Mouse (Mus musculus) stomach, embryonic 16.5 days (tissue): ENCODE results near the gene Prr15l. TPM values are rescaled to one million over a fixed set of nuclear protein-coding genes. Genes with fewer than 3 reads are reported as not detected.

ENCODE experiments used
- ATAC-seq: fragments of 200-750 bp; cut with Nextera tagmentation; 2 replicates; pipeline ENCODE4 v1.8.0; 2017; ENCODE audit warnings: moderate number of reproducible peaks, moderate TSS enrichment; ENCODE audit not compliant: insufficient read depth, low FRiP score
- H3K27ac ChIP-seq: fragments of 300-500 bp; sonication (generic); 2 replicates; pipeline ENCODE4 v1.5.1; 2014; ENCODE audit warnings: low read length
- H3K27me3 ChIP-seq: fragments of 300-500 bp; sonication (generic); 2 replicates; pipeline ENCODE4 v1.6.1; 2014; ENCODE audit warnings: low read length, control low read depth, mixed read lengths; ENCODE audit not compliant: control insufficient read depth, insufficient read depth
- H3K36me3 ChIP-seq: fragments of 300-500 bp; sonication (generic); 2 replicates; pipeline ENCODE4 v1.6.1; 2014; ENCODE audit warnings: low read length; ENCODE audit not compliant: control insufficient read depth, insufficient read depth
- H3K4me1 ChIP-seq: fragments of 300-500 bp; sonication (generic); 2 replicates; pipeline ENCODE4 v1.6.1; 2014; ENCODE audit warnings: low read length, control low read depth, mixed read lengths; ENCODE audit not compliant: control insufficient read depth, insufficient read depth
- H3K4me2 ChIP-seq: fragments of 300-500 bp; sonication (generic); 2 replicates; pipeline ENCODE4 v1.6.1; 2014; ENCODE audit warnings: low read depth, low read length, mixed read lengths
- H3K4me3 ChIP-seq: fragments of 300-500 bp; sonication (generic); replicated peaks from 2 replicates; pipeline ENCODE4 v1.5.1; 2014; ENCODE audit warnings: mild to moderate bottlenecking, low read length
- H3K9ac ChIP-seq: fragments of 300-500 bp; sonication (generic); 2 replicates; pipeline ENCODE4 v1.6.1; 2014; ENCODE audit warnings: low read length
- H3K9me3 ChIP-seq: fragments of 300-500 bp; sonication (generic); replicated peaks from 2 replicates; pipeline ENCODE4 v1.6.1; 2016; ENCODE audit warnings: low read length, control low read depth; ENCODE audit not compliant: control insufficient read depth
- WGBS: fragments of 180-500 bp; shearing (Covaris S2); extraction: QIAGEN DNeasy Blood & Tissue Kit; methylation state at CpG from one replicate; pipeline ENCODE4 v1.1.7; 2014; 5-methylcytosine and 5-hydroxymethylcytosine counted together
- polyA plus RNA-seq: library from polyadenylated mRNA; unstranded; fragments of >200 nt; fragmentation: Nextera tagmentation; extraction: Ambion mirVana; gene quantifications from 2 replicates; pipeline ENCODE4 v1.2.1, GENCODE M21; 2015

Gene Prr15l
- polyA plus RNA-seq = 70.8 and 81.7 TPM in 2 replicates

DNA sequence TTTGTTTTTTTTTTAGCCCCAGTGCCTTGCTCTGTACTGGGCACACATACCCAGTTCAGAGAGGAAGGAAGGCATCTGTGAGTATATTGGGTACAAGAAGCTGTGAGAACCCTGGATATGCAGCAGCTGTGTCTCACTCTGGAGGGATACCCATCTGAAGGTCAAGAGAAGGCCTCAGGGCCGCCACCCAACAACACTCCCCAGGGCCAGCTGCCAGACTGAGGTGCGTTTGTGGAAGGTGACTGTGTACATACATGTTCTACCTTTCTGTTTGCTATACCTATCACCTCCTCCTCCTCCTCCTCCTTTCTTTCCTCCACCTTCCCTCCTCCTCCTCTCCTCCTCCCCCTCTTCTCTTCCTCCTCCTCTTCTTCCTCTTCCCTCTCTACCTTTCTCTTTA, at the start of gene Prr15l:
Gene Prr15l (plus strand): TSS at position 17 of the 400 bp plus-strand sequence.
- Histone ChIP-seq H3K4me2 (peak within 1 kb of the TSS; percentile 42), H3K4me3 (peak within 1 kb of the TSS; percentile 47), H3K9ac (peak within 1 kb of the TSS; percentile 59), H3K9me3 (no peaks in the 10 kb centered on the region), H3K4me1 (peaks cover 13% of the 10 kb centered on the region; the same call in 1 of the 2 replicates), H3K36me3 (no peaks in the 10 kb centered on the region), H3K27ac (peak within 1 kb of the TSS; percentile 97), H3K27me3 (no peaks in the 10 kb centered on the region)
- WGBS = 46% methylated on average over 2 of the region's 2 CpGs
- ATAC-seq = peak; percentile 48; the same call in 1 of the 2 replicates

DNA sequence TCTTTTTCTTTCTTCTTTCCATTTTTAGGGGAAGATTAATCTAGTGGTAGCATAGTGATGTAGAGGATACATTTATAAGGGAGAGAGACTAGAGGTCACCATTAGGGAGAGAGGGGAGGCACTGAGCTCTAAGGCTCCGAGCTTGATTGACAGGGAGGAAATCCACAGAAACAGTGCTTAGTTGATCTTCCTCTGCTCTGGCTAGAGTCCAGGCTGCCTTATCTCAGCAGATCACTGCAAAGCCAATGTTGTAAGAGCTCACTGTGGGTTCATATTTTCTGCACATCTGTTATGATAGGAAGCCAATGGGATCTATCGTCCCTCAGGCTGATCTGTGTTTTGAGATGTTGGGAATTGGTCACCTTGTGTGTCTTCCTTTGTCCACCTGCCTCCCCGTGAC, 49.2 kb upstream of the Prr15l start:
- Histone ChIP-seq H3K36me3 (no peaks in the 10 kb centered on the region), H3K9me3 (no peaks in the 10 kb centered on the region), H3K27ac (no peak overlapping the region), H3K4me1 (peaks cover 8% of the 10 kb centered on the region), H3K27me3 (peaks cover 3% of the 10 kb centered on the region; the same call in 1 of the 2 replicates), H3K4me2 (no peak overlapping the region), H3K9ac (no peak overlapping the region), H3K4me3 (no peak overlapping the region)
- 33% methylated on average over 3 of the region's 3 CpGs for WGBS
- no peak for ATAC-seq

DNA sequence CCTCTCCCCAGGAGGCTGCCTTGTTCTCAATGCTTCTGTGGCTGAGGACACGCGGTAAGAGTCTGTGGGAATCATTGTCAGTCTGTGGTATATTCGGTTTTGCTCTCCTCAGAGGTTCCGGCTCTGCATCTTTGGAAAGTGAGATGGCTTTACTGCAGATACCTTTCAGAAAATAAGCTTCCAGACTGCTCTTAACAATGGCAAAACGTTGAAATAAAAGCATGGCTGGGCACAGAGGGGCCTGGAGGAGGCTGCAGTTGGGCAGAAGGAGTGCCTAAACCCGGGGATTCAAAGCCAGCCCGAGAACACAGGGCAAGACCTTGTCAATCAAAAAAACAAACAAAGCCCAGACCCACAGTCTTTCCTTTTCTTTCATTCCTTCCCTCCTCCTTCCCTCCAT, 48.5 kb upstream of the Prr15l start:
- Histone ChIP-seq H3K4me2 (no peak overlapping the region), H3K27ac (no peak overlapping the region), H3K4me3 (no peak overlapping the region), H3K27me3 (peaks cover 3% of the 10 kb centered on the region; the same call in 1 of the 2 replicates), H3K9me3 (no peaks in the 10 kb centered on the region), H3K4me1 (peaks cover 7% of the 10 kb centered on the region), H3K9ac (no peak overlapping the region), H3K36me3 (no peaks in the 10 kb centered on the region)
- WGBS = 42% methylated on average over 7 of the region's 7 CpGs
- ATAC-seq = no peak

DNA sequence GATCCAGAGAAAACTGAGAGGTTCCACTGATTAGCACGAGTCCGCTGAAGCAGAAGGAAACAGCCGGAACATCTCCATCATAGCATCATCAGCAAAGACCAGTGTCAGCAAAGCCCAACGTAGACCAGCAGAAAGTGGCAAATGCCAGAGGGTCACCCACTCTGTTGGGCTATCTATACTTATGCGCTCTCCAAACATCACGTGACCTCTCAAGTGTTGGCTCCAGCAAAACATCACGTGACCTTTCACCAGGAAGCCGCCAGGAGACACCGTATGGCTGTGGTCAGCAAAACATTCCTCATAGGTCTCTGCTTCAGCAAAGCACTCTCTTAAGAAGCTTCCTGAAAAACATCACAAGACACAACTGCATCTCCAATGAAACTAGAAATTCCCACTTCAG, 47.6 kb upstream of the Prr15l start:
- peaks cover 7% of the 10 kb centered on the region for H3K4me1 ChIP-seq
- WGBS = 77% methylated on average over 9 of the region's 9 CpGs
- ATAC-seq = no peak
- no peak overlapping the region for H3K9ac ChIP-seq
- H3K4me2 ChIP-seq = no peak overlapping the region
- no peak overlapping the region for H3K27ac ChIP-seq
- H3K36me3 ChIP-seq = no peaks in the 10 kb centered on the region
- no peaks in the 10 kb centered on the region for H3K9me3 ChIP-seq
- H3K27me3 ChIP-seq = 0 out of 2 replicates have a peak, but pooled peaks cover 3% of the 10 kb centered on the region
- no peak overlapping the region for H3K4me3 ChIP-seq

DNA sequence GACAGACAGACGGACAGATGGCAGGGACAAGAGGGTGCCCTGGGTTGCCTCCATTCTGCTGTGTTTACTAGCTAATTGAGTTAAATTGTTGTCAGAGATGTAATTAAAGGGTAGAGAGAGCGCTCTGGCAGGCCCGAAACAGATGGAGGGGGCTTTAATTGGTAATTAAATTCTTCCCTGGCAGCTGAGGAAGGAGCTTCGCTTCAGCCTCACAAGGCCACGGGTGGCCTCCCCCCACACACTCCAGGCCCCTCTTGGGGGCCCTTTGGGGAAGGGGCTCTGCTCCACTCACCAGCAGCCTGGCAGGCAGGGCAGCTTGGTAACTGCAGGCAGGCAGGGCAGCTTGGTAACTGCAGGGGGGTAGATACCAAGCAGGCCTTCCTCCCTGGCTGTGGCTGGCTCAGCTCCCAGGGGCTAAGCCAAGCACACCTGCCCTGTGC, 42.0 kb upstream of the Prr15l start:
- no peak overlapping the region for H3K4me3 ChIP-seq
- no peak overlapping the region for H3K4me2 ChIP-seq
- WGBS = 49% methylated on average over 5 of the region's 5 CpGs
- H3K9ac ChIP-seq = no peak overlapping the region
- H3K27me3 ChIP-seq = no peaks in the 10 kb centered on the region
- ATAC-seq = peak; percentile 21; the same call in 1 of the 2 replicates
- peak overlapping the region; percentile 29; the same call in 1 of the 2 replicates for H3K27ac ChIP-seq
- H3K36me3 ChIP-seq = no peaks in the 10 kb centered on the region
- H3K4me1 ChIP-seq = no peaks in the 10 kb centered on the region
- no peaks in the 10 kb centered on the region for H3K9me3 ChIP-seq

DNA sequence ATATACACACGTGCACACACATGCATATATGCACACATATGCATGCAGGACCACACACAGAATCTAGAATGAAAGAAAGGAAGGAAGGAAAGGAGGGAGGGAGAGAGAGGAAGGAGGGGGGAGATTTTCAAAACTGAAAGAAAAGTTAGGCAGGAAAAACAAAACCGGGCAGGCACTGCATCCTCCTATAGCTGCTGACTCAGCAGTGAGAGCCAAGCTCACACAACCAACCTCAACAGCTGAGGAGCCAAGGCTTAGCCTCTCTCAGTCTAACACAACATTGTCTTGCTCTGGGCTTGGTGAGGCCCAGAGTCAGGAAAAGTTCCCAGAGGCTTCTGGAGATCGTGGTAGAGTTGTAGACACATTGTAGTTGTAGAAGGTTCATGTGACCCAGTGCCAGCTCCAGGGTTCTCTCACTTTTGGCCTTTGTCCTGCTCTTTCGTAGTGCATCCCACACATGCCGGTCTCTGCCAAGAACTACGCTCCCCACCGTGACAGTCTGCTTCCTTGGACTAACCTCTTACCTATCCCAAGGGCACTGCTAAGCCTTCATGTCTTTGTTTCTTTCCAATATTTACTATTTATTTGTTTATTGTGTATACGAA, 40.9 kb upstream of the Prr15l start:
- Histone ChIP-seq H3K9me3 (no peaks in the 10 kb centered on the region), H3K9ac (no peak overlapping the region), H3K27me3 (no peaks in the 10 kb centered on the region), H3K4me1 (no peaks in the 10 kb centered on the region), H3K4me3 (no peak overlapping the region), H3K27ac (peak overlapping the region; percentile 29; the same call in 1 of the 2 replicates), H3K4me2 (no peak overlapping the region), H3K36me3 (no peaks in the 10 kb centered on the region)
- WGBS = 76% methylated on average over 8 of the region's 8 CpGs
- no peak for ATAC-seq

DNA sequence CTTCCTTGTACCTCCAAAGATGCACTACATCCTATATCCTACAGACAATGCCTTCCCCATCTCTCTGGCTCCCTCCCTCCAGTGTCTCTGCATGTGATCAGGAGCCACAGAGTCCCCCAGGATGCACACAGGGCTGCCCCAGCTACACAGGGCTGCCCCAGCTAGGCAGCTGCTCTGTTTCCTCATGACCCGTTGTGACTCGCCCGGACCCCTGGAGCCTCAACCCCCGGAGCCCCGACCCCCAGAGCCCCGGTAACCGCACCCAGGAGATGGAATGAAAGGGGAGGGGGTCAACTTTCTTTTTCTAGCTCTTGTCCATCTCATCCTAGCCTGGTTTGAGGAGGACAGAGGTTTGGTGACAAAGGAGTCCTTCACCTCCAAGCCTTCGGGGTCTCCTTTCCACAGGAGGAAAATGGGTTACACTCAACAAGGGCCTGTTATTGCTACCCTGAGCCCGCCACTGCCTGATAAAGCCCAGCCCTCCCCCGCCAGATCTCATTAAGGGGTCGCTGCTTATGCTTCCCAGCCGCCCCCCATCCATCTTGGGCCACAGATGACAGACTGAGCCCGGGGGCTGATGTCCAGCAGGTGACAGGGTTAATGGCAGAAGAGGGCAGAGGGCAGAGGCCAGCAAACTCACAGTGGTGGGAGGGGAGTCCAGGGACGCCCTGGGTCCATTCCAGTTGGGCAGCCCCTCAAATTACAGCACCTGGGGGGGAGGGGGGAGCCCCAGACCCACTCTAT, 35.9 kb upstream of the Prr15l start:
- H3K4me2 ChIP-seq = no peak overlapping the region
- H3K36me3 ChIP-seq = no peaks in the 10 kb centered on the region
- no peaks in the 10 kb centered on the region for H3K27me3 ChIP-seq
- H3K4me1 ChIP-seq = no peaks in the 10 kb centered on the region
- no peak overlapping the region for H3K27ac ChIP-seq
- H3K9ac ChIP-seq = no peak overlapping the region; the same call in 1 of the 2 replicates
- WGBS = 27% methylated on average over 14 of the region's 14 CpGs
- no peak for ATAC-seq
- no peaks in the 10 kb centered on the region for H3K9me3 ChIP-seq
- H3K4me3 ChIP-seq = no peak overlapping the region

DNA sequence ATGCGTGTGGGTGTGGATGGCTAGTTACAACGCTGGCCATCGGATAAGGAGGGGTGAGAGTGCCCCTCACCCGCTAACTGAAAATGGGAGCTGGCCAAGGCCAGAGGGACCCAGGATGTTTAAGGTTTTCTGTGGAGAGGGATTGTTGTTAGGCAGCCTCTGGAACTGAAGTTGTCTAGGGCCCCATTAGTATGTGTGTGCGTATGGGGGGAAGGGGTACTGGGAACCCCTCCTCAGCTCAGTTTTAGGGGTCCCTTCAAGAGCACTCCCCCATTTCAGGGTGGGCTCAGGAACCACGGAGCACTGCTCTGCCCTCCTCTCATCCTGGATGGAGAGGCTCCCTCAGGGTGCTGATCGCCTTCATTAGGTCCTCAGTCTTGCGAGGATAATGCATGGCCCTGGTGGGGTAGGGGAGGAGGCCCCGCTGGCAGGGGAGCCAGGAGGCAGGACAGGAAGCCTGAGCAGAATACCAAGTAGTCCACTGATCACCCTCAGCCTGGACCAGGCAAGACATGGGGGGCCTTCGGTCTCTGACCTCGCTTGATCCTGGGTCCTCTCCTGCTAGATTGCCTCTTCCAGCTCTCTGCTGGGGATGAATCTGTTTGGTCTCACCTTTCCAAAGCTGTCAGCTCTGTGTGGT, 34.6 kb upstream of the Prr15l start:
- H3K9ac ChIP-seq = no peak overlapping the region; the same call in 1 of the 2 replicates
- no peak overlapping the region for H3K4me2 ChIP-seq
- WGBS = 60% methylated on average over 11 of the region's 11 CpGs
- H3K4me1 ChIP-seq = no peaks in the 10 kb centered on the region
- no peaks in the 10 kb centered on the region for H3K9me3 ChIP-seq
- H3K4me3 ChIP-seq = no peak overlapping the region
- no peaks in the 10 kb centered on the region for H3K36me3 ChIP-seq
- H3K27ac ChIP-seq = no peak overlapping the region
- no peaks in the 10 kb centered on the region for H3K27me3 ChIP-seq
- ATAC-seq = no peak

DNA sequence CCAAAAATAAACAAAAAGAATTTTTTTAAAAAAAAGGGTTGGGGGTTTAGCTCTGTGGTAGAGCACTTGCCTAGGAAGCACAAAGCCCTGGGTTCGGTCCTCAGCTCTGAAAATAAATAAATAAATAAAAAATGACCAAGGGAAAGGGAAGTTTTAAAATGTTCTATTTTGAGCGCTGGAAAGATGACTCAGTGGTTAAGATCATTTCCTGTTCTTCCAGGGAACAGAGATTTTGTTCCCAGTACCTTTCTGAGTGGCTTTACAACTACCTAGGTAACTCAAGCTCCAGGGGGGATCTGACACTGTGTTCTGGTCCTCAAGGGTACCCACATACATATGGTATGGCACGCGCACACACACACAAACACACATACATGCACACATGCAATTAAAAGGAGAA, 32.0 kb upstream of the Prr15l start:
- Histone ChIP-seq H3K9ac (no peak overlapping the region), H3K36me3 (no peaks in the 10 kb centered on the region), H3K4me1 (no peaks in the 10 kb centered on the region), H3K27ac (no peak overlapping the region), H3K4me2 (no peak overlapping the region), H3K9me3 (no peaks in the 10 kb centered on the region), H3K27me3 (no peaks in the 10 kb centered on the region), H3K4me3 (no peak overlapping the region)
- 78% methylated on average over 4 of the region's 4 CpGs for WGBS
- no peak for ATAC-seq
